Mouse (Mus musculus) E14TG2a.4 (cell line): ENCODE data around the gene Adprm.

ENCODE experiments used
- CTCF ChIP-seq: conservative IDR thresholded peaks from 2 replicates; pipeline ENCODE4 v1.5.1; 2014; ENCODE audit warnings: low read length
- NANOG ChIP-seq: IDR thresholded peaks from 2 replicates; pipeline ENCODE4 v1.6.1; 2014; ENCODE audit warnings: borderline replicate concordance, low read length, mixed read lengths
- POU5F1 ChIP-seq: IDR thresholded peaks from 2 replicates; pipeline ENCODE4 v1.6.1; 2014; ENCODE audit warnings: low read length, borderline replicate concordance

DNA sequence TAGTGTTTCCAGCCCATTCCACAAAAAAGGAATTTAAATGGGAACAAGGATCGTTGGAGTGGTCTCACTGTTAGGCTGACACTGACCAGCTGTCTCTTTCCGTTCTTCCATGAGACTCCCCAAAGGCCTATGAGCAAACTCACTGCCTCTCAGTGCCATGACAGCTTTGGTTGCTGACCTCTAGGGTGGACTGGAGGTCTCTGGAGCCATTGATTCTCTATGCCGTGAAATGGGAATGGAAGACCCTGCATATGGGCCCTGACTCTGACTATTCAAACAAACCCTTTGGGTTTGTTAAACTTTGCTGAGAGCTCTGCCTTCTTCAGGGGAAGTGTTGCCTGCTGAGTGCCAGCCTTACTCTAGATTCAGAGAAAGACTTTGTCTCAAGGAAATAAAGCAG is 15.3 kb upstream of the Adprm start:
- TF ChIP-seq NANOG (no peak), CTCF (no peak), POU5F1 (no peak)
